Mouse (Mus musculus): ENCODE data around the gene Ncam2.

The Ncam2 gene

DNA sequence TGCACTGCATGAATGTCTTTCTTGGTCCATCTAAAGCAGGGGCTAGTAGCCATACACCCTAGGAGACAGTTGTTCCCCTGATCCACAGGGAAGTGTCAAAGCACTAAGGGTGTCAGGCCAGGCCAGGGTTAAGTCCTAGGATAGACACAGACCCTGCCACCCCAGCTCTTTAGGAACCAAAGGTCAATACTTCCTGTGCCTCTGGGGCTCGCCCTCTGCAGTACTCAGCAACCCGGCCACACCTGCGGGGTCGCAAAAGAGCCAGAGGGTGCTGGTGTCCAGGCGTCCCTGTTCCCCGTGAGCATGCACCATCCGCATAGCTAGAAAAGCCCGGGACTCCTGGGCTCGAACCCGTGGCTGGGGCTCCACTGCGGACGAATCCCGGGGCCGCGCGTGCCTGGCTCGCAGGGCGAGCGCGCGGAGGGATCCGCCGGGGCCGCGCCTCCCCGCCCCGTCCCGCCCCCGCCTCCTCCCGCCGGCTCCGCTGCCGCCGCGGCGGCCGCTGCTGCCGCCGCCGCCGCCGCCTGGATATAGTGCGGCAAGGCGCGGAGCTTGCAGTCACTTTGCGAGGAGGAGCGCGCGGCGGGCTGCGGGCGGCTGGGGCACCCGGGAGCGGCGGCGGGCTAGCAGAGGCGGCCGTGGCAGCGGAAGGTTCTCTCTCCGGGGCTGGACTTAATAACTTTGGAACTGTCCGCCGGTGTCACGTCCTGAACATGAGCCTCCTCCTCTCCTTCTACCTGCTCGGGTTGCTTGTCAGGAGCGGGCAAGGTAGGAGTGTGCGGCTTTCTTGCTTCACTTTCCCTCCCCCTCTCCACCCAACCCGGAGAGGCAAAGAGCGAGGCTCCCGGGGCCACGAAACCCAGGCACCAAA lies at the start of gene Ncam2:
Gene Ncam2 (plus strand): TSS at position 497 of the 871 bp plus-strand sequence.
- peak; percentile 70 for DNase-seq

GRCm38 (mm10) chr16:81170828-81171227 lies 29.7 kb upstream of the Ncam2 start:
- DNase-seq: no peak

GRCm38 (mm10) chr16:81175302-81175943 lies 25.1 kb upstream of the Ncam2 start:
- no peak for DNase-seq

- DNase-seq: no peak
Observed at GRCm38 (mm10) chr16:81179801-81180200, 20.7 kb upstream of the Ncam2 start.

DNA sequence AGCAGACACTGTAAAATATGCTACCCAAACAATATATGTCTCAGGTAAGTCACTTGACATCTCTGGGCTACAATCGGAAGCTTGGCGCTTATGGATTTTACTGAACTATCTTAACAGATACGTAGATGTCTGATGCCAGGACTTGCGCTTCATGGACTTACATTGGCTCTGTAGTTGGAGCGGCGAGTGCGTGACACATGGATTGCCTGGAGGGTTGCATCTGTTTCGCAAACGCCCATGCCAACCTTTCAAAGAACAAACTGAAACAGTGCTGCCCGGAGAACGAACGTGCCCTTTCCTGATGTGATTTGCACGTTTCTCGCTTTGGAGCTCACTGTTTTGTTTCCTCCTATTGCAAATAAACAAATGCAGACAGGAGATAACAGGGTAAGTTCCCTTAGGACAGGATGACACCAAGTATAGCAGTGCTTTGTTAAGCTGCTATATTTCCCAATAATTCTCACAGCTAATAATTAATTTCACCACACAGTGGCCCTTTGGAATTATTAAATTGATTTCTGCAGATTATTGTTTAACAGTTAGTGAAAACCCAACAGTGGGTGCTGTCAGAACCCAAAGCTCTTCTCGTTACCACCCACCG lies 12.8 kb upstream of the Ncam2 start:
- peak; percentile 36 for DNase-seq

DNA sequence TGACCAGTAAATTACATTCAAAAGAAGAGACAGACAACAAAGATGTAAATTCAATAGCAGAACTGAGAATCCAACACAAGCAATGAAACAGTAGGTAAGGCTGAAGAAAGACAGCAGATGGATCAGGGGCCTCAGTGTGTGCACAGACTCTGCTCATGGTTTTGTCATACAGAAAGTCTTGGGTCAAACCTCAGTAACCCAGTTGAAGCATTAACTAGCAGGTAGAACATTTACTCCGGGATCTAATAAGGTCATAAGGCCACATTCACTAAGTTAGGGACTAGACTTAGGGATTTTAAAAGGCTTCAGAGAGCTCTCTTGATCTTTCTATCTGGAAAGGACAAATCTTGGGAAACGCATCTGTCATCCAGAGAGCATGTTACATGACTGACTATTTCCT lies 8.9 kb upstream of the Ncam2 start:
- no peak for DNase-seq

DNA sequence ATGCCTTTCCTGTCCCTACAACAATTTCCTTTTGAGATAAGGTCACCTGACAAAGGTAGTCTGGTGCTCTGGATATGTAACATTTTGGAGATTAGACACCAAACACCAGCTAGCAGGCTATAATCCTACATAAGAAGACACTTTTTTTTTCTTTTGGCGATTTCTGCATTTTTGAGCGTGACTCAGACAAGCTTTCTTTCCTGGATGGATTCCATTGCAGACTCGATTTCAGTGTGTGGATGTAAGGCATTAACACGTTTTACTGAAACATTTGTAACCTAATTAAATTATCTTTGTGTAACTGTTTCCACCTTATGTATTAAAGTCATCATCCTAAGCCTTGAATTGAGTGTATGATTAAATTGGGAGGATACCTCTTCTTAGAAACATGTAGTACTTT lies 7.9 kb upstream of the Ncam2 start:
- DNase-seq: no peak

GRCm38 (mm10) chr16:81199467-81199866 lies 1.0 kb upstream of the Ncam2 start:
- DNase-seq: no peak

DNA sequence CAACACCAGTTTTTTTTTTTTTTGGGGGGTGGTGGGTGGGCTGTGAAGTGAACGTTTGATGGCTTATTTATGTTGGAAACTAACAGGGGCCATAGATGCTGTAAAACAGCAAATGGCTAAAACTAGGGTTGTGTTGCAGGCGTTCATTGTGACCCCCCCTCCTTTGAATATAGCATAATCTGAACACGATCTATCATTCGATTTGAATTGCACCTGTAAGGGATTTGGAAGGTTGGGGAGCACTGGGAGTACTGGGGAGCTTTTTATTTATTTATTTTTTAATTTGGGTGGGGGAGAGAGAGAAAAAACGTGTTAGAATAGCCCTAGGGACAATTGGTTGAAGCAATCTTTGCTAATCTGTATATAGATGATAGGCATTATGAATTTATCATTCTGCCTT lies 974 bp downstream of the Ncam2 start:
- no peak for DNase-seq

- peak; percentile 85 for DNase-seq
Observed at GRCm38 (mm10) chr16:81201992-81202391, 1.5 kb downstream of the Ncam2 start.

DNA sequence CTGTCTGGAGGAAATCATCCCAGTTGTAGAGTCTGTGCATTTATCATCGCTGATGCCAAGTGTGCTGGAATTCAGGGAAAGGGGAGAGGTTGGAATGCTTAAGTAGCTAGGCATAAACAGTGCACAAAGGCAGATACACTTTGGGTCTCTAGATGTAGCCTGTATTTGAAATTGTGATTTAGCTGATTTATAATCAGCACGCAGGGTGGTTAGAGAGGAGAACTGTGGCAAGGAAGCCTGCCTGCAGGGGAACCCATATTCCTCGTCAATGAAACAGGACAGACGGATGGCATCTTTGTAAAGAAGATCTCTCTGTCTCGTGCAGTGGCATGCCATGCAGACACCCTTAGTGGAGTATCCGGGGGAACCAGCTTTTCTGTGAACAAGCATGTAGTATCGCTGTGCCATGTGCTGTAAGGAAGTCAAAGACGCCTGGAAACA lies 2.2 kb downstream of the Ncam2 start:
- peak; percentile 39 for DNase-seq

DNA sequence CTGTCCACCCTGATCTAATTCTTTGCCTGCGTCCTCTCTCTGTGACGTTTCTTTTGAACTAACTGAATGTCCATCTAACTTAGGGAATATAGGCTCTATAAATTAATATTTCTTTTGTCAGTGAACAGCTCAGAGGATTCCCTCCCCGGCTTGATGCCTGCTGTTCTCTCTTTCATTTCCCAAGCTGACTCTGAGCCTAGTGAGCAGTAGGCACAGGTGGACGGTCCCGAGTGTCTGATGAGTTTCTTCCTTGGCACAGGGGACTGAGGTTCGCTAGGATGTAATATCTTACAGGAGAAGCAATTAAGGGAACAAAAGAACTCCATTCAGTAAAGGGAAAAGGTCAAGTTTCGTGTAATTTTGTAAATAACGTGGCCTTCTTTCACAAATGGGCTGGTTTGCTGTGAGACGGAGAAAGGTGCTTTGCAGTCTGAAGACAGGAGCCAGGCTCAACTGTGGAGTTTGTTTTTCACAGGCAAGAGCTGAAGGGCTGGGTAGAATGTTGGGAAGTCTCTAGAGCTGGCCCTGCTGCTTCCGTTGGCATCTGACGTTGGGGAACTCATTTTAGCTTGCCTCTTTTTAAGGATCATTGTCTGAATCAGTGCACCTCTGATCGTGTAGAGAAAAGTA lies 4.0 kb downstream of the Ncam2 start:
- peak; percentile 28 for DNase-seq

- DNase-seq: no peak
Observed at GRCm38 (mm10) chr16:81221176-81221575, 20.7 kb downstream of the Ncam2 start.

DNA sequence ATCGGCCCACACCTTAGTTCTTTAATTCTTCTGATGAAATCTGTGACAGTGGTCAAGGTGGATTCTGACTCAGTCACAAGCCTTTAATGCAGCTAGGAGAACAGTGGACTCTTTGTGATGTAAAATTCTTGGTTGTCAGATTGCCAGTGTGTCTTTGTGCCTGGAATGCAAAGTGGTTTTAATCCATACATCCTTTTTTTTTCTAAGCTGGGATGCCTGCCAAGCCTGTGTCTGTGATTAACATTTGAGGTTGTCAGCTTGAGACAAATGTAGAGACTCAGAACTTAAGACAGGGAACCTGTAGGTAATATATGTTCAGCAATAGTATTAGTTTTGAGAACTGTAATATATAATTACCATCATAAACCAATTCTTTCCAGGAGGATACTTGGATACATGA lies 23.3 kb downstream of the Ncam2 start:
- DNase-seq: peak; percentile 20

- no peak for DNase-seq
Observed at GRCm38 (mm10) chr16:81224253-81224652, 23.8 kb downstream of the Ncam2 start.

DNA sequence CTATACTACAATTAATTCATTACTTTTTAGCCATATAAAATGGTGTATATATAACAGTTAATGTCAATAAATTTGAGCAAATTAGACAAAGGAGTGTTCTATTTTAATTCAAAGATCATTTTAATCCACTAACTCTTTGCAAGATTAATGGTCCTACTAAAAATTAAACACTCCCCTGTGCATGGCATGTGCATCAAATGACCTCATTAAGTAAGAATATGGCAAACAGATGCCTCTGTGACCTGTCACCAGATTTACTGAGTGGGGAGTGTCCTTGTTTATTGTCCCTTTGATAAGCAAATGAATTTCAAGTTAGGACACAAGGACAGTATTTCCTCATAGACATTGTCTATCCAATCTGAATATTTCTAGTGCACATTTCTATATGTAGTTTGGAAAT lies 54.4 kb downstream of the Ncam2 start:
- no peak for DNase-seq

DNA sequence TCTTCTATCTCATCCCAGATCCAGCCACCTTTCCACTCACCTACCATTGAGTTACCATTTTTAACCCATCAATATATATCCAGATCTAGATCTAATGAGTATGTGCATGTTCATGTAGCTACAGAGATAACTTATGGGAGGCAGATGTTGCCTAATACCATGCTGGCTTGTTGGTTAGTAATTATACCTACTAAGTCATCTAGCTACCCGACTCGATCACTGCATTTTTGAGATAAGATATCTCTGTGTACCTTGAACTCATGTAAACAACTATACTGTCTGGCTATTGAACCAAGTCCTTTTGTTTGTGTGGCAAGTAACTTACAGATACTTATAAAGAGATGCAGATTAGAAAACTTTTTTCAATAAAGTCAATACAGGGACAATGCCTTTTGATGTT lies 59.9 kb downstream of the Ncam2 start:
- no peak for DNase-seq

GRCm38 (mm10) chr16:81273597-81274360 lies 73.3 kb downstream of the Ncam2 start:
- no peak for DNase-seq

GRCm38 (mm10) chr16:81284241-81284640 lies 83.7 kb downstream of the Ncam2 start:
- DNase-seq: peak; percentile 51

- peak; percentile 6 for DNase-seq
Observed at GRCm38 (mm10) chr16:81284859-81285837, 84.7 kb downstream of the Ncam2 start.

DNA sequence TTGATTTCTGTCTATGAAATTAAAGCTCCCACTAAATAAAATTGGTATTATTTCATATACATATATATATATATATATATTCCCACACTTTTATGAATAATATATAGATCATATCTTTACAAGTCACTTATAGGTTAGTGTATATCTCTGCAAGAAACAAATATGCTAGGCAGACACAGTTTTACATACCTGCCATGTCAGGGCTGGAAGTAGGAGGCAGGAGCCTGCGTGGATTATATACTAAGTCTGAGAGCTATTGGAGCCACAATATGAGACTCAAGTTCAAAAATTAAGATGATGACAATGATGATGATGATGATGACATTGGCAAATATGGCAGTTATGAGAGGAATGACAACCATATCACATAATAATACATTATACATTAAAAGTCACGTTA lies 85.4 kb downstream of the Ncam2 start:
- no peak for DNase-seq
